Mouse (Mus musculus) WW6 (cell line): ENCODE measurements around the gene Hist1h2ah.

Experiments used
- DNase-seq: peaks from one replicate; pipeline ENCODE4 v3.0.0-alpha.2; 2013; ENCODE audit warnings: low read depth, low spot score

Hist1h2ah gene

GRCm38 (mm10) chr13:22039364-22039763, 4.0 kb upstream of the Hist1h2ah start:
- DNase-seq: no peak

- DNase-seq: no peak
Measured at GRCm38 (mm10) chr13:22037415-22037814, 2.0 kb upstream of the Hist1h2ah start.

DNA sequence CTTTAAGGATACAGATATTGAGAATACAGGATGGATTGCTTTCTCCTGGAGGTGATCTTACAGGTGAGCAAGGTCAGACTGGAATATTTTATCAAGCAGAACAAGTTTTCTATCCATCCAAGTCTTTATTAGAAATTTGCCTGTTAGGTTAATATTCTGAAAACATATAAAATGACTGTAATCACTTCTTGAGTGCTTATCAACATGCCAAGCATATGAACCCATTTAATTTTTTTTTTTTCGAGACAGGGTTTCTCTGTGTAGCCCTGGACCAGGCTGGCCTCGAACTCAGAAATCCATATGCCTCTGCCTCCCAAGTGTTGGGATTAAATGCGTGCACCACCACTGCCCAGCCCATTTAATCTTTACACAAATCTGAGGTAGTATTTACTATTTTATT, 1.6 kb upstream of the Hist1h2ah start:
- DNase-seq: no peak

DNA sequence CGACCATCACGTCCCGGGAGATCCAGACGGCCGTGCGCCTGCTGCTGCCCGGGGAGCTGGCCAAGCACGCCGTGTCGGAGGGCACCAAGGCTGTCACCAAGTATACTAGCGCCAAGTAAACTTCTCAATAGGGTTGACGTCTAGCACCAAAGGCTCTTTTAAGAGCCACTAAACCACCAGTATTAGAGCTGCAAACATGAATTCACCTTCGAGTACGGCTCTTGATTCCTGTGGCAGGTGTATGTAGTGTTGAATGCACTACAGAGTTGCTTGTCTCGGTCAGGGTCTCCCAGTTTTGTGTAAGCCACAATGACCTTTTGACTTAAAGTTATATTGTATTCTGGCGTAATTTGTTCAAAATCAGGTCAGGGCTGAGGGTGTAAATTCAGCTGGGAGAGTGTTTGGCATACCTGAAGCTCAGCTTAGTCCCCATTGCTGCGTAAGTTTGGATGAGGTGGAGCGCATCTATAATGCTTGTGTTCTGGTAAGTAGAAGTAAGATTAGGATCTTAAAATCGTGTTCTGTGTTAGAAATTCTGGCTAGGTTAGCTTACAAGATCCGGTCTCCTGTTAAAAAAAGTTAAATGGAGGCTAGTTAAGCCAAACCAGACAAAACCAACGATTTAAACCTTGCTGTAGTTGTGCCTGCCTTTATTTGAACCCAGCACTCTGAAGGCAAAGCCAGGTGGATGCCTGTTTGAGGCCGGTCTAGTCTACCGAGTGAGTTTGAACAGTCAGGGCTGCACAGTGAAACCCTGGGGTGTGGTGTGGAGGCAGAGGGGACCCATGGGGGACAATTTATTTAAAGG, 985 bp upstream of the Hist1h2ah start:
- no peak for DNase-seq

DNA sequence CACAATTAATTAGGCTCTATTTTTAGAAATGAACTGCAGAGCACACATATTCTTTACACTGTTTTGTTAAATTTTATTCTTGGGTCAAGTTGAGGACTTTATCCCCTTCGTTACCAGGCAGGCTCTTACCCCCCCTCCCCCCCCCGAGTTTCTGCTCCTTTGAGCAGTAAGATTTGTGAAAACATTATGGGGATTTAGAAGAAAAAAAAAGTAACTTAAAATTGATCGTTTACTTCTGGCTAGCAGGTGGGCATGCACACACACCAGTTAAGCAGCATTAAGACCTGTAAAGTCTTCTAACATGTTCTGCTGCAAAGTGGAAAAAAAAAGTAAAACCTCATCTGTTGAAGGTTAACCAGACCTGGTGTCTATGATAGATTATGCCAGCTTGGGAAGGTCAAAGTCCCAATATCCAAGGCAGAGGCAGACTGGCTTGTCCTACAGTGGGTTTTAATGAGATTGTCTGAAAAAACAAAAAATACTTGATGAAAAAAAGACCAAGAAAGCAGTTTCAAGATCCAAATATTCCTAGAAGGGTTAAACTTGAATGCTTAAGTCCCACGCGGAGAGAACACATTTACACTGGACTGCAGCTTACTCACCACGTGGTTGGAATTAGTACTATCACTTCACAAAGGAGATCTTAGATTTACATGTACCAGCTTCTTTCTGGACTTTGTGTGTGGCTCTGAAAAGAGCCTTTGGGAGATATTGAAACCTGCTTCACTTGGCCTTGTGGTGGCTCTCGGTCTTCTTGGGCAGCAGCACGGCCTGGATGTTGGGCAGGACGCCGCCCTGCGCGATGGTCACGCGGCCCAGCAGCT, 713 bp downstream of the Hist1h2ah start:
- DNase-seq: no peak

- no peak for DNase-seq
Measured at GRCm38 (mm10) chr13:22033741-22034442, 1.5 kb downstream of the Hist1h2ah start.

GRCm38 (mm10) chr13:22030493-22030892, 4.9 kb downstream of the Hist1h2ah start:
- no peak for DNase-seq

DNA sequence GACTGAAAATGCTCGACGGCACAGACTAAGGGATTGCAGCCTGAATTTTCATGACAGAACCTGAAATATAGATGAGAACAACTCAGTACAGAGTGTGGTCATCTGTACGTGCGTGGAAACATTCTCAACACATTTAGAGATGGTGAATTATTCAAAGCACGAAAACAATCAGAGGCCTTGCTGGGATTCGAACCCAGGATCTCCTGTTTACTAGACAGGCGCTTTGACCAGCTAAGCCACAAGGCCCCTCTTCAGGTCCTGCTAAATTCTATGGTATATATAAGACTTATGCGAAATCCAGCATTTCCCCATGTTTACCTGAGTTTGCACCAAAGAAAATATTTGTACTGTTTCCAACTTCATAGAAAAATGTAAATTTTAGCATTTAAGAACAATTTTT, 5.4 kb downstream of the Hist1h2ah start:
- DNase-seq: no peak

DNA sequence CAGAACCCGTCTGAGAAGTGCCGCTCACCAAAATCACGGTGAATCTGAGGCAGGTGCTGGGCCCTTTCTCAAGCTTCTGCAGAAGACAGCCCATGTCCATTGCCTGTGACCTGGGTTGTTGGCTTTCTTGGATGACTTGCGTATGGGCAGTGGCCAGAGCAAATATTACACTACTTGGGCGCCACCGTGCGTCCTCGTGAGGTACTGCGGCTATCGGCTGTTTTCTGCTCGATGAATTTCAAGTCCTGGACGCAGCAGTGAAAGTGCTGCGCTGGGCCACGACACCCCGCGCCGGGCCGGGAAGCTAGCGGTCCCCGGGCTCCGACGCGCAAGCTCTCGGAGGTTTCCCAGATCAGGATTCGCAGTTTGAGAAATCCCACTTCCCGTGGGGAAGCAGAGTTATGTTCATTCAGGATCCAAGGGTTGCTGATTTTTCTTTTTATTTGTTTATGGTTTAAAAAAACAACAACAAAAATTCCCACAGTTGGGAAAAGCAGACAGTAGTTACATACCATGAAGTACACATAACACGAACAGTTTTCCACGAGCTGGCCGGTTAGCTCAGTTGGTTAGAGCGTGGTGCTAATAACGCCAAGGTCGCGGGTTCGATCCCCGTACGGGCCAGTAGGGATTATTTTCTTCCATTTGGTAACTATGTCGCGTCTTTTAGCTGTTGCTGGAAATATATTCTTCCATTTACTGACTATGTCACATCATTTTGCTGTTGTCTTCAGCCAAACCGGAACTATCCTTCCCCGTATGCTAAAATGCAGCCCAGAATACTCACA, 6.5 kb downstream of the Hist1h2ah start:
- no peak for DNase-seq

DNA sequence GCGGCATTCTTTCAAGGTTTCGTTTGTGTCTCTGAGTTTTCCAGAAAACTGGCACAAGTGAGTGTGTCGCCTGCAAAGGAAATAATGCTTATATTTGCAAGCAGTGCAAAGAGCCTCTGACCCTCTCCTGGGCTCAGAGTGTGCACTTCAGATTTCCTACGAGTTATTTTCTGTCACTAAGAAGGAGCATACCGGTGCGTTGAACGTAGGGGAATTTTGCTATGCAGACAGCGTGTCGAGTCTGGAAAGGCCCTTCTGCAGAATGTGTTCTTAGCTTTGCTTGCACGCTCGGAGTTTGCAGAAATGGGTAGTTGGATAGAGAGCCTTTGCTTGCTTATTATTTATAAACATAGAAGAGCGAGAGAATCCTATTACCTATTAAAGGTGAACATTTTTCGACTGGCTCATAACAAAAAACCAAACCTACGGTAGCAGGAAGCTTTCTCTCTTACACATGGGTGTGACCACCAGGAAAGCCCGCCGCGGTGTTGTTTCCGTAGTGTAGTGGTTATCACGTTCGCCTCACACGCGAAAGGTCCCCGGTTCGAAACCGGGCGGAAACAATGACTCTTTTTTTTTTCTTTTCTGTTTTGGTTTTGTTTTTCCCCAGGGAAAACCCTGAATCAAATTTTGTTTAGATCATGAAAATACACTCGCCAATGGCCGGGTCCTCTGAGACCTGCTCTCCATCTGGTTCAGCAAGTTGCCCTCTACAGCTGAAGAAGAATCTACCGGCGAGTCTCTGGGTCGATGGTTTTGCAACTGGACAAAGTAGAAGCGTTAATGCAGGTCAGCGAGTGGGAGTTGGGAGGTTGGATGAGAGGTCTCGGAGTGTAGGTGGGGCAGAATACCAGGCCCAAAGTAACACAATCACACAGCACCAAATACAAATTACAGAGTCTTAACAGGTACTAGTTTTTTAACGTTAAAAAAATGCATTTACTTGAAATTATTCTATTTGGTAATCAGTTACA, 9.0 kb downstream of the Hist1h2ah start:
- DNase-seq: no peak

- DNase-seq: no peak
Measured at GRCm38 (mm10) chr13:22022241-22022640, 13.1 kb downstream of the Hist1h2ah start.

DNA sequence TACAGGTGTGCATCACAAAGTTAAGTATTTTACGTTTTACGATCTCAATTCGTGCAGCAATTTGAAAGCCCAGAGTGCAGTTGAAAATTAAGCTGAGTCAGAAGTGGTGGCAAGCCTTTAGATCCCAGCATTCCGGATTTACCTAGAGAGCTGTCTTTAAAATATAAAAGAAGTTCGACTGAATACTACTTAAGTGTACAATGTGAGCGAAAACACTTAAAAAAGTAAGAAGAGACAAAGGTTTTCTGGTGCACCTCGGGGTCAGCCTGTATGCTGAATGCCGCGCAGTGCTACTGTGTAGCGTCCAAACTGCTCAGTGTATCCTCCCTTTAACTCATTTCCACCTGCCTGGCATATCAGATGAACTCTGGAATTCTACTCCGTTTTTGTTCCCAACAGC, 13.8 kb downstream of the Hist1h2ah start:
- DNase-seq: no peak

GRCm38 (mm10) chr13:22020901-22021339, 14.4 kb downstream of the Hist1h2ah start:
- no peak for DNase-seq

DNA sequence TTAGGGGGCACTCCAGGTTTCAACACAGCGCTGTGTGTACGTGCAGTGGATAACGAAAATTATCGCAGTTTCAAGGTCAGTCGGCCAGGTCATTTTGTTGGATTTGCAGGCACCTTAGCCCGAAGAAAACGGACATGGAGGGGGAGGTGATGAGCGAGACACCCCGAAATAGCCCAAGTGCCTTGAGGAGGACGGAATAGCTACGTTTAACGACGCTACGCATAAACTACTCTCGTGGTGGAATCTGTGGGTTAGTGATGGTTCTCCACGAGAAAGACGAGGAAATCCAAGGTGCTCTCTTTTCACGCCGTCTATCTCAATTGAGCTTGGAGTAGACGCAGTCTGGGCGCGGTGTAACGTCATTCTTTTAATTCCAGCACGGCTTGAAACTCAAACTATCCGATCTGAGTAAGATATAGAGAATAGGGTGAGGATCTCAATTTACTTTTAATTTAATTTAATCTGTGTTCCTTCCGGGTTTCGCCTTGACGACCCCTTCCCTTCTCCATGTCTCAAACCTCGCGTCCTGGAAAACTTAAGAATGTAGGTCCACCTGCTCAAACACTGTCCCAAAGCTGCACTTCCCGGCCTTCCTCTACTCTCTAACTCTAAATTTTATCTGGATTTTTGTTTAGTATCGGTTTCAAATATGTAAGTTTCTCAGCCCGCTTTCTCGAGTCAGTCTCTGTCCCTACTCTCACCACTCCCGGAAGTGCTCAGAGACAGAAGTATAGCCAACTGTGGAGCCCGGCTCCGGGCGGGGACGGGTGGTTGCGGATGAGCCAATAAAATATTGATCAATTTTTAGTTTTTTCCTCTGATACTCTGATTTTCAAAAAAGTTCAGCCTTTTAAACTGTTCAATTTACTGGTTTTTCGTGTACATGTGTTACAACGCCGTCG, 15.2 kb downstream of the Hist1h2ah start:
- no peak for DNase-seq

- no peak for DNase-seq
Measured at GRCm38 (mm10) chr13:22015479-22016450, 19.6 kb downstream of the Hist1h2ah start.

GRCm38 (mm10) chr13:22014411-22014845, 20.9 kb downstream of the Hist1h2ah start:
- DNase-seq: no peak

DNA sequence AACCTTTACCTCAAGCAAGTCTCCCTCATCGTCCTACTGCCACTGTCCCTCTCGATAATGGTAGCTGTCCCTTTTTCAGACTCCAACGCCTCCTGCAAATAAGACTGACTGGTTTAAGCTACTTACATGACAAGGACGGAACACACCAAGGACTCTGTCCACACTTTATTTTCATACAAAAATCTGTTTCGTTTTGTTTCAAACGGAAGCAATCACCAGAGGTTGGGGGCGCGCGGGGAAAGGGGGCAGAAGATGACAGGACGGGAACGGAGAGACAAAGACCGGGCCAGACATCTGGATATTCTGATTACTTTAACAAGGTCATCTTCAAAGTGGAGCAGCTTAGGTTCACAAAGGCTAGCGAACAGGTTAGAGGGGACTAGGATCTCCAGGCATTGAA, 21.7 kb downstream of the Hist1h2ah start:
- no peak for DNase-seq

- no peak for DNase-seq
Measured at GRCm38 (mm10) chr13:22009642-22010041, 25.7 kb downstream of the Hist1h2ah start, which contains the start of gene Prss16. TSS of gene Prss16 (minus strand) at chr13:22009742.
